Mouse (Mus musculus) small intestine, adult 2 months (tissue): ENCODE measurements at regions not wholly inside any gene's neighbourhood (a gene's known extent, or its start where the extent isn't known, plus 50 kb on each side); places are given as distances from the start of the nearest gene placed in this dataset.

Source experiments
- CTCF ChIP-seq: fragments of 200-500 bp; IDR thresholded peaks from 2 replicates; pipeline ENCODE4 v1.5.1; 2012; ENCODE audit warnings: low read depth, mild to moderate bottlenecking, control low read depth, inconsistent platforms, low read length, moderate library complexity, mixed read lengths; ENCODE audit not compliant: insufficient replicate concordance, insufficient read length; ENCODE audit errors: extremely low read depth
- POLR2A ChIP-seq: fragments of 200-500 bp; IDR thresholded peaks from 2 replicates; pipeline ENCODE4 v1.6.1; 2012; ENCODE audit warnings: low read depth, mild to moderate bottlenecking, control low read depth, inconsistent platforms, low read length, moderate library complexity

- no peak for TF ChIP-seq CTCF
- no peak for TF ChIP-seq POLR2A
These were observed 281.8 kb upstream of the Tank start for GRCm38 (mm10) chr2:61296606-61297005.
